In the genomic region with DNA sequence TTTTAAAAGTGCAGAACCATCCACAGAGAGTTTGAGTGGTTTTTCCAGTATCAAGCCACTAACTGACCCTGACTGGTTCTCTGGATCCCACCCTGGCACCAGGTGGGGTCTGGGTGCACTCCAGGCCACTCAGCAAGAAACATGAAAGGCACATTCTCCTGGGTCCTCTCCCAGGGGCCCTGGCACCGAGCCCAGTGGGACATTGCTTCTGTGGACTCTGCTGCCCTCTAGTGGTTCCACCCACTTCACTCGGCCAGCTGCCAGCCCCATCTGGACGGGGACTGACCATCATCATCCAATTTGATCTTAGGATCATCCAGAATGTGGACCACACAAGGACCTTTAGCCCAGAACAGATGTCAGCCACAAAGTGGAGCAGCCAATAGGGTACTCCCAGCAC, we compare ENCODE assay signal across 9 mouse cellular contexts. TPM values are rescaled to one million over a fixed set of nuclear protein-coding genes. Genes with fewer than 3 reads are reported as not detected.
A peak's percentile ranks its signal among the peaks of the same experiment; 100 is the strongest.
DNase-seq lines count a peak whose midpoint lies in the region; ATAC-seq and TF ChIP-seq lines count a peak whose summit lies in the region.
"Had no signal": no experiment of that assay in that cellular context is flagged by ENCODE, and none has a peak within 500 bp of the region (broad histone marks: within the 10 kb centered on the region; RNA-seq: fewer than 3 reads in every experiment).

No protein-coding gene starts in this region.

- H3K9ac ChIP-seq in forebrain, embryonic 15.5 days (replicated peaks), result no peak overlapping the region

- no peak overlapping the region for H3K4me3 ChIP-seq in forebrain, embryonic 10.5 days
- H3K4me3 ChIP-seq in forebrain, embryonic 15.5 days, result no peak overlapping the region
- H3K4me3 ChIP-seq in spleen, adult 2 months (ENCODE audit: extremely low read depth, insufficient read depth, insufficient read length), result no peak overlapping the region

- H3K9me3 ChIP-seq in forebrain, embryonic 10.5 days, result no peaks in the 10 kb centered on the region
- no peaks in the 10 kb centered on the region for H3K9me3 ChIP-seq in forebrain, embryonic 15.5 days

- no peak overlapping the region for H3K27ac ChIP-seq in forebrain, embryonic 10.5 days
- H3K27ac ChIP-seq in forebrain, embryonic 15.5 days (replicated peaks), result no peak overlapping the region
- no peak overlapping the region for H3K27ac ChIP-seq in spleen, adult 2 months (ENCODE audit: insufficient read depth, low read length)
- H3K27ac ChIP-seq: macrophage had no signal

- no peak for TF ChIP-seq POLR2A in spleen, adult 2 months (IDR thresholded peaks at IDR 0.05; ENCODE audit: low read depth, low read length)

- 0% methylated on average over 3 of the region's 3 CpGs for WGBS in forebrain, embryonic 10.5 days
- 0% methylated on average over 3 of the region's 3 CpGs for WGBS in forebrain, embryonic 15.5 days
- 0% methylated on average over 3 of the region's 3 CpGs for WGBS in spleen, adult 2 months

- no peaks in the 10 kb centered on the region for H3K36me3 ChIP-seq in forebrain, embryonic 10.5 days (replicated peaks)
- H3K36me3 ChIP-seq in forebrain, embryonic 15.5 days, result no peaks in the 10 kb centered on the region
- no peaks in the 10 kb centered on the region for H3K36me3 ChIP-seq in spleen, adult 2 months (ENCODE audit: control insufficient read depth, insufficient read depth, low read length)

- H3K27me3 ChIP-seq in forebrain, embryonic 10.5 days (ENCODE audit: poor library complexity, severe bottlenecking), result peaks cover 19% of the 10 kb centered on the region
- H3K27me3 ChIP-seq in forebrain, embryonic 15.5 days, result no peaks in the 10 kb centered on the region
- H3K27me3 ChIP-seq in spleen, adult 2 months (ENCODE audit: control insufficient read depth, insufficient read depth, low read length), result no peaks in the 10 kb centered on the region

- H3K4me1 ChIP-seq in forebrain, embryonic 10.5 days, result peaks cover 8% of the 10 kb centered on the region
- no peaks in the 10 kb centered on the region for H3K4me1 ChIP-seq in forebrain, embryonic 15.5 days
- H3K4me1 ChIP-seq in spleen, adult 2 months (ENCODE audit: control insufficient read depth, insufficient read depth, insufficient read length), result peaks cover 3% of the 10 kb centered on the region; the same call in 1 of the 2 replicates

- TF ChIP-seq CTCF in spleen, adult 2 months (IDR thresholded peaks at IDR 0.05; ENCODE audit: extremely low read depth, insufficient read depth, insufficient read length, insufficient replicate concordance), result peak; percentile 88

- peak; percentile 75 for DNase-seq in forebrain, embryonic 10.5 days (ENCODE audit: extremely low spot score, low spot score)
- DNase-seq in R1 (ENCODE audit: low read depth, low spot score), result peak; percentile 58
- DNase-seq in embryo, embryonic 10 days (ENCODE audit: low spot score), result peak; percentile 85
- peak; percentile 58 to 68 for DNase-seq in heart, adult 9 months (ENCODE audit: low spot score in 2 of 2)
- DNase-seq in layer of hippocampus, postnatal 10 days (ENCODE audit: low spot score in 2 of 2), result peak; percentile 90 to 92
- peak in 1 of 2 experiments; percentile 57 for DNase-seq in spleen, adult 2 months (ENCODE audit: low read depth in 1 of 2, low spot score in 2 of 2)

- no peak for ATAC-seq in forebrain, embryonic 15.5 days (replicated peaks)
- ATAC-seq in megakaryocyte-erythroid progenitor cell, adult 5-6 weeks (replicated peaks; ENCODE audit: low FRiP score, low TSS enrichment, poor library complexity, severe bottlenecking), result peak; percentile 55; the same call in 1 of the 2 replicates

- H3K4me2 ChIP-seq in forebrain, embryonic 15.5 days (replicated peaks), result no peak overlapping the region

RNA-seq across cellular contexts. Expression of a gene that starts 15.6 kb away (rescaled TPM):
- polyA plus RNA-seq in forebrain, embryonic 10.5 days (2016; fragmentation: Nextera tagmentation; extraction: Ambion mirVana), result 15.9 and 17.2 TPM in 2 replicates
- polyA plus RNA-seq in forebrain, embryonic 15.5 days (2015; fragmentation: Nextera tagmentation; extraction: Ambion mirVana), result 22.3 and 27.0 TPM in 2 replicates
- 100 to 1,000 TPM; 119 to 123 TPM for total RNA-seq in layer of hippocampus, postnatal 10 days (2021)
- total RNA-seq in megakaryocyte-erythroid progenitor cell, adult 5-6 weeks (2014; fragmentation: Nextera tagmentation), result 52.4 and 58.0 TPM in 2 replicates
- total RNA-seq in megakaryocyte-erythroid progenitor cell, adult 5-6 weeks (2017), result 30.6 and 41.4 TPM in 2 replicates
- polyA plus RNA-seq in spleen, adult 2 months (2012; rRNA removed), result 75.1 and 95.9 TPM in 2 replicates
